Mouse (Mus musculus) adrenal gland, postnatal 4 days (tissue): ENCODE measurements around the gene Tma7. TPM values are rescaled to one million over a fixed set of nuclear protein-coding genes. Genes with fewer than 3 reads are reported as not detected.

Experiments
- DNase-seq, 2 experiments: peaks; one replicate each; pipeline ENCODE4 v3.0.0; 2021 to 2022; ENCODE audit warnings: low spot score in 2 of 2, mixed read lengths in 2 of 2
- total RNA-seq, 2 experiments: library from RNA; stranded (reverse); gene quantifications; 2 replicates each; pipeline ENCODE4 v1.2.3; 2021

Gene Tma7
- total RNA-seq, 2 experiments from 2014 or later, result 375 to 399 TPM

DNA sequence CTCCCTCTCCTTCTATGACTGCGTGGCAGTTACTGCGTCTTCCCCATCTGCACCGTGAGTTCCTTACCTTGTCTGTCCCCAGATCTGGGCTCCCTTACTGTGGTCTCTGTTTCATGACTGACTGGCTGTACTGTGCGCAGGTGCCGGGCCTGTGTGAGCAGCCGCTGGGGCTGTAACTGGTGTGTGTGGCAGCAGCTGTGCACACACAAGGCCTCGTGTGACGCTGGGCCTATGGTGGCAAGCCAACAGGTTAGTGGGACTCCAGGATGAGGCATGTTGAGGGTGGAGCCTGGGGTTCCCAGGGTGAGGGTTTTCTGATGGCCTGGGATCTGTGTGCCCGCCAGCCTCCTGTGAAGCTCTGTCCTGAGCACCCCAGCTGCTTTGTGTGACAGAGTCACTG lies 21.7 kb upstream of the Tma7 start:
- DNase-seq, result no peak

DNA sequence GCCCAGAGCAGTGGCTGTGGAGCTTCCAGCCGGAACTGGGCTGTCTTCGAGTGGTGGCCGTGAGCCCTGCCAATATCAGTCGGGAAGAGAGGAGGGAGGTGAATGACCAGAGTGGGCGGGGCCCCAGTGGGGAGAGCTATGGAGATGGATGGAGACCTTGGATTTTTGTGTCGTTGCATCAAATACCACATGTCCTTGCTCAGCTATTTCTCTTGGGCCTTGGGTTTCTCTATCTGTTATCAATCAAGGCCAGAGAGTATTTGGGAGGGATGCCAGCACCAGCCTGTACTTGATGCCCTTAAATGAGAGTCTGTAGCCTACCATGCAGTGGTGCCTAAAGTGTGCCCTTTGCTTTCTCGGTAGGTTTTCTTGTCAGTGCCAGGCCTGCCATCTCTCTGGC lies 20.9 kb upstream of the Tma7 start:
- peak; percentile 55 to 73 for DNase-seq

- no peak for DNase-seq
Measured at GRCm38 (mm10) chr9:109102541-109102940, 20.2 kb upstream of the Tma7 start.

GRCm38 (mm10) chr9:109101933-109102445 lies 19.6 kb upstream of the Tma7 start:
- DNase-seq, result no peak

- DNase-seq, result no peak
Measured at GRCm38 (mm10) chr9:109100307-109100928, 18.0 kb upstream of the Tma7 start.

DNA sequence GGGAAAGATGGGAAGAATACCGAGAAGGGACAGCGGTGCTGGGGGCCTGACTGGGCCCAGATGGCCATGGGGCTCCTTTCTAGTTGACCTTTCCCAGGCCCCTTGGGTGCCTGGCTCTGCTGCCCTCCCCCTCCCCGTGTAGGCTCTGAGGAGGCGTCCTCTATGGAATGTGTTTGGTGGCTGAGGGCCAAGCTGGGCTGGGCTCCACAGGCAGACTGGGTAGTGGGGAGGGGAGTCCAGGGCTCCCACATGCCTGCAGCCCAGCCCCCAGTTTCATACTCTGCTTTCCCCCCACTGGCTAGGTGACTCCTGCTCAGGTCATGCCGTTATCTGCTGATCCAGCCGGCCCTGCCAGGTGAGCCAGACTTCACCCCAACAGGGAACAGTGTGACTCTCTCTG lies 16.6 kb upstream of the Tma7 start:
- no peak for DNase-seq

GRCm38 (mm10) chr9:109098366-109098765 lies 16.0 kb upstream of the Tma7 start:
- no peak for DNase-seq

GRCm38 (mm10) chr9:109097831-109098230 lies 15.4 kb upstream of the Tma7 start:
- peak in 1 of 2 experiments; percentile 51 for DNase-seq

GRCm38 (mm10) chr9:109097291-109097690 lies 14.9 kb upstream of the Tma7 start:
- DNase-seq, result no peak

- no peak for DNase-seq
Measured at GRCm38 (mm10) chr9:109096856-109097255, 14.5 kb upstream of the Tma7 start.

GRCm38 (mm10) chr9:109096251-109096661 lies 13.9 kb upstream of the Tma7 start:
- DNase-seq, result no peak

DNA sequence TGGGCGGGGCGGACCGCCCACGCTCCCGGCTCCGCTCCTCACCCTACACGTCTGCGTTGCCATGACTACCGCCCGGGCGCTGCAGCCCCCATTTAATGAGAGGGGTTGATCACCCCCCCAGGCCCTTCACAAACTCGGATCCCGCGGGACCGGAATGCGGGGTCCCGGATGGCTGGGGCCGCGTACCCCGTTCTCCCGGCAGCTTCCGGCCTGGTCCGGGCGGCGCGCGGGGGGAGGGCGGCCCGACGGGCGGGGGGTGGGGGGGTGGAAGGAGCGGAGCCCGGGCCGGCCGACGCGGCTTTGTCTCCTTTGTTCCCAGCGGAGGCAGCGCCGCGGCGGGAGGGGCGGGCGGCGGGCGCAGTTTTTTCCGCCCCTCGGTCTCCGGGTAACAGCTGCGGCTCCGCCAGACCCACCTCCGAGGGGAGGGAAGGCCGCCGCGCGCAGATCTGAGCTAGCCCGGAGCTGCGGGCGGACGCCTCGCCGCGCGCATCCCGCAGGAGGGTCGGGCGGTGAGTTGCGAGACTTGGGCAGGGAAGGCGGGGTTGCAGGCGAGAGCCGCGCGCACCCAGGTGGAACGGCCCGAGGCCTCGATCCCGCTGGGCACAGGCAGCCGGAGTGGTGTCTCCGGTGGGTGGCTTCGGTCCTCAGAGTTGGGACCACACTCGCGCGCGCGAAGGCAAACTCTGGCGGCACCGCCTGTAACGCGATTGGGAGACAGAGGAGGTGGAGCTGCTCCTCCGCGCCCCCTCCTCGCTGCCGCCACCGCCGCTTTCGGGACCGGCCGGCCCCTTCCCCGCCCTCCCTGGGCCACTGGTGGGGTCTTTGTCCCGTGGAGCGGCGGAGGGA lies 13.0 kb upstream of the Tma7 start, which contains the start of gene Plxnb1:
TSS of gene Plxnb1 (plus strand) at position 253 of the 846 bp plus-strand sequence.
- peak; percentile 54 to 56 for DNase-seq

GRCm38 (mm10) chr9:109094553-109095136 lies 12.3 kb upstream of the Tma7 start:
- DNase-seq, result no peak

- no peak for DNase-seq
Measured at GRCm38 (mm10) chr9:109093786-109094552, 11.6 kb upstream of the Tma7 start.

DNA sequence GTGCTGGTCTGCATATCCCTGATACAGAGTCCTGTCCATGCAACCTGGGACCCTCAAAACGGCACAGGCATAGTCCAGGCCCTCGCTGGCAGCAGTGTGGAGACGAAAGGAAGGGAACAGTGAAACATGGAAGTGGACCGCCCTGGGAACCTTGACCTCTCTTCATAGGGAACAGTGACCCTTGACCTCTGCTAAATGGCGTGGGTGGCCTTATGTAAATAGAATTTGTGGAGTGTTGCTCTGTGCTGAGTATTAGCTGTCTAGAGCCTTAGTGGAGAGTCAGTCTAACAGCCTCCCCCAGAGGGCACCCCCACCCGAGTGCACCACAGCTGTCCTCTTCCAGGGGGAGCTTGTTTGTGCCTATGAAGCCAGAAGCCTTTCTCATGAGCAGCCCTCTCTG lies 10.4 kb upstream of the Tma7 start:
- no peak for DNase-seq

DNA sequence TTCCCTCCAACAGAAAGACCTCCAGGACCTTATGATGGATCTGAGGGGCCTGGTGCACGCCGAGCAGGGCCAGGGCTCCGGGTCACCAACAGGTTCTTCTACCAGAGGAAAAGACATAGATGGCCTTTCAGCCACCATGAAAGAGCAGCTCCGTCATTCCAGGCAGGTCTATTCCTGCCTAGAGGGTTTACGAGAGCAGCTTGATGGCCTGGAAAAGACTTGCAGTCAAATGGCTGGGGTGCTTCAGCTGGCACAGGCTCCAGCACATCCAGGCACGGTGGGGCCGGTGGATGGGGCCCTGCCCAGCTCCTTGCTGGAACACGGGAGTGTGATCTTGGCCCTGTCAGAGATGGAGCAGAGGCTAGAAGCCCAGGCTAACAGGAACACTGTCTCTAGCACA lies 9.4 kb upstream of the Tma7 start:
- DNase-seq, result no peak

DNA sequence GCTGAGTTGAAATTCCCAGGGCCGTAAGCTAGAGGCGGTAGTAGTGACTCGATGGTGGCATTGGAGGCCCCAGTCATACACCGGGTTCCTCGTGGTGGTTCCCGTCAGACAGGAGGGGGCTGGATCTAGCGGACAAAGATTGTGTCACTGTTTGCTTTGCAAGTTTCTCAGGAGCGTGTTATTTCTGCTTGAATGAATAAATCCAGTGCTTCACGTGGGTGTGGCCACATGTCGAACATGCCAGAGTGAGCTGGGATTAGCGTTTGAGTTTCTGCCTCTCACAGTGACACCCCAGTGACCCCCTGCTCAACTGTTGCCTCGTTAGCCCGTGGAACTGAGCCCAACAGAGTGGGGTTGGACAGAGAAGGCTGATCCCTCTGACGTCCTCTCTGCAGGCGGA lies 8.1 kb upstream of the Tma7 start:
- DNase-seq, result no peak

GRCm38 (mm10) chr9:109087987-109088386 lies 5.6 kb upstream of the Tma7 start:
- DNase-seq, result no peak

- DNase-seq, result no peak
Measured at GRCm38 (mm10) chr9:109084922-109085321, 2.5 kb upstream of the Tma7 start.

DNA sequence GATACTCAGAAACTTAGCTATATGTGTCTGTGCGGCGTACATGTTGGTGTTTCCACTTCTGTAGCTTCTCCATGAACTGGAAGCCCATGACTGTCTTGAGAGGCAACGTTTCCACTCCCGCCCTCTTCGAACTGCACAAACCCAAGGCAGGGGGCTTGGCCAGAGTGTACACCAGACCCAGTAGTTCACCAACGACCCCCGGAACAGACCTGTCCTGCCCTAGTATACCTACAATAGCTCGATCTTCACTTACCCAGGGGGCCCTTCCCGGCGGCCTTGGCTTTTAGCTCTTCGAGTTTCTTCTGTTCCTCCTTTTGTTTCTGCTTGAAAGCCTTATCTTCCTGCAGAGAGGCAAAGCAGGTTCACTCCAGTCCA lies 651 bp downstream of the Tma7 start:
- no peak for DNase-seq

GRCm38 (mm10) chr9:109080516-109080915 lies 1.9 kb downstream of the Tma7 start:
- DNase-seq, result no peak
